1 mouse cellular context compared by ENCODE assay signal in genomic region chrX:134582270-134582669, GRCm38 (mm10).
TF ChIP-seq lines count a peak whose summit lies in the region.

No protein-coding gene starts in this region.

TF ChIP-seq in MEL, 35 proteins besides CTCF, POLR2A, EP300 and RAD21:
- TF ChIP-seq GABPA (IDR thresholded peaks at IDR 0.05; ENCODE audit: low read depth, low read length) (no peak), ETS1 (IDR thresholded peaks at IDR 0.05; ENCODE audit: low read depth, low read length) (no peak), ZKSCAN1 (IDR thresholded peaks at IDR 0.05; ENCODE audit: low read depth, low read length) (no peak), POLR2AphosphoS5 (IDR thresholded peaks at IDR 0.05; ENCODE audit: borderline replicate concordance, low read depth, low read length) (peak; percentile 88), TAL1 (IDR thresholded peaks at IDR 0.05; ENCODE audit: low read length) (no peak)
TF ChIP-seq in MEL: peak in this region for 1.
